Mouse (Mus musculus) thymus, postnatal 4 days (tissue): Measurements from ENCODE around the gene Gng3.

Experiments used
- DNase-seq: peaks from one replicate; pipeline ENCODE4 v3.0.0; 2021

Gene Gng3

DNA sequence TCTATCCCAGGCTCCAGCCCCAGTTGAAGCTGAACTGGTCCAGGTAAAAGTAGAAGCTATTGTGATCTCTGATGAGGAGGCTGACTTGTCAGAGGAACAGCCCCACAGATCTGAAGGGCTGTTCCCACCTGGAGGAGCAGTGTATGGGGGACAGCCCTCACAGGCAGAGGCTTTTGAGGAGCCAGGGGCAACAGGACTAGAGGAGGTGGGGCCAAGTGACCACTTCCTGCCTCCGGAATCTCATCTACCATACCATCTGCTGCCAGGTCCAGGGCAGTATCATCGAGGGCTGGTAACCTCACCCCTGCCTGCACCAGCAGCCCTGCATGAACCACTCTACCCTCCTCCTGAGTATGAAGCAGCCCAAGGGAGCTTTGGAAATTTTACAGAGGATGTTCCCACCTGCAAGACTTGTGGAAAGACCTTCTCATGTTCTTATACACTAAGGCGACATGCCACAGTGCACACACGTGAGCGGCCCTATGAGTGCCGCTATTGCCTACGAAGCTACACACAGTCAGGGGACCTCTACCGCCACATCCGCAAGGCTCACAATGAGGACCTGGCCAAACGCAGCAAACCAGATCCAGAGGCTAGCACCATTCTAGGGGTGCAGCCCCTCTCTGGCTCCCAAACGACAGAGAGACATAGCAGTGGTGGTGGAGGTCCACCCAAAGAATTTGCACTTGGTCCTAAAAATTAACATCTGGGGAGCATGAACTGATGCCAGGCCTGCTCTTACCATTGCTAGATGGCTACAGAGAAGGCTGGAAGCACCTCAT lies 34.9 kb downstream of the Gng3 start:
- no peak for DNase-seq

DNA sequence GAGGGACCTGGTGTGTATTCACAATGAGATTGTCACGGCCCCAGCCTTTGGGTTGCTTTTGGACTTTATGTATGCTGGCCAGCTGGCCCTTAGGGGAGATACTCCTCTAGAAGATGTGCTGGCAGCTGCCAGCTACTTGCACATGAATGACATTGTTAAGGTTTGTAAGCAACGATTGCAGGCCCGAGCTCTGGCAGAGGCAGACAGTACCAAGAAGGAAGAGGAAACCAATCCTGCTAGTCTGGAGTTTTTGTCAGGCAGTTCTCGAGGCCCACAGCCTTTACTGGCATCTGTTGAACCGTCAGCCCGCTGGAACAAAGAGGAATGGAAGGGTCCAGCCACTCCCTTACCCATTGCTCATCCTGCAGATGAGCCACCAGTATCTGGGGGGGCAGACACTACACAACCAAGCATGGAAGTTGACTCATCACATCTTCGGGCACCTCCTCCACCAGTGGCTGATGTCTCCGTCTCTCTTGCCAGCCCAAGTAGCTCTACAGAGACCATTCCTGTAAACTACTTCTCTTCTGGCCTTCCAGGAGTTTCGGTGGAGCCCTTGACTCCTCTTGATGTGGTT lies 35.7 kb downstream of the Gng3 start:
- no peak for DNase-seq

DNA sequence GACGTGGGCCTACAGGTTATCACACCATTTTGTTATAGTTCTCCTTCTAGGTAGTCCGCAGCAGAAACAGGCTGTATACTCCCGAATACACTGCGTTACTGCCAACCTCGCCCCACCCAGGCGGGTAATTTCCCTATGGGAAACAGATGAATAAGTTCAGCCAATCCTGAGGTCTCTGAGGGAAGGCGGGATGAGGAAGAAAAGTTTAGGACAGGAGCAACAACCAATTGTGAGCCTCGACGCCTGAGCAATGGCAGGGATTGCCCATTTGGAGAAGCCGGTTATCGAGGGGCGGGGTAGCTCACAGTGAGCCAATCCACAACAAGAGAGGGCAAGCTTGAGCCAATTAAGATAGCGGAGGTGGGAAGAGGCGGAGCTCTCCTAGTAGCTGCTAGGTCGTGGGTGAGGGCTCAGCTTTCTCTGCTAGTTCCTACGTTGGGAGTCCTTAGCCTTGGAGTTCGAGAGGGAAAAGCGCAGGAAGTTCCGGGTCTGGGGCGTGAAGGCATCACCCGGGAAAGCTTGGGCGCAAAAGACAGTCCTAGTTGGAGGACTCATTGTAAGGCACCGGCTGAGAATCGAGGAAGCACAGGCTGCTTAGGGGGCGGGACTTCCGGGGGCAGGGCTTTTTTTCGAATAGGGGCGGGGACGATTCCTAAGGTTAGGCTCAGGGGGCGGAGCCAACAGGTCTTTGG lies 36.7 kb downstream of the Gng3 start, which contains the start of gene Zbtb3:
Gene Zbtb3, plus strand, starts transcription at position 426 of the 692 bp plus-strand sequence.
- peak; percentile 88 for DNase-seq

DNA sequence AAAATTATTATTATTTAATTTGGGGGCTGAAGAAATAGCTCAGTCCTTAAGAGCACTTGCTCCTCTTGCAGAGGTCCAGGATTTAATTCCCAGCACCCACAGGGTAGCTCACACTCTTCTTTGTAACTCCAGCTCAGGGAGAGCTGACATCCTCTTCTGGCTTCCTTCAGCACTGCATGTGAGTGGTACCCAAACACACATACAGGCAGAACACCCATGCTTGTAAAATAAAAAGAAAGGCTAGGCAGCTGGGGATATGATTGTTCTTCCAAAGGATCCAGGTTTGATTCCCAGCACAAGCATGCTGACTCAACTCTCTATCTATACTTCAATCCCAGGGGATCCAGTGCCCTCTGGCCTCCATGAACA lies 40.1 kb downstream of the Gng3 start:
- DNase-seq: no peak

DNA sequence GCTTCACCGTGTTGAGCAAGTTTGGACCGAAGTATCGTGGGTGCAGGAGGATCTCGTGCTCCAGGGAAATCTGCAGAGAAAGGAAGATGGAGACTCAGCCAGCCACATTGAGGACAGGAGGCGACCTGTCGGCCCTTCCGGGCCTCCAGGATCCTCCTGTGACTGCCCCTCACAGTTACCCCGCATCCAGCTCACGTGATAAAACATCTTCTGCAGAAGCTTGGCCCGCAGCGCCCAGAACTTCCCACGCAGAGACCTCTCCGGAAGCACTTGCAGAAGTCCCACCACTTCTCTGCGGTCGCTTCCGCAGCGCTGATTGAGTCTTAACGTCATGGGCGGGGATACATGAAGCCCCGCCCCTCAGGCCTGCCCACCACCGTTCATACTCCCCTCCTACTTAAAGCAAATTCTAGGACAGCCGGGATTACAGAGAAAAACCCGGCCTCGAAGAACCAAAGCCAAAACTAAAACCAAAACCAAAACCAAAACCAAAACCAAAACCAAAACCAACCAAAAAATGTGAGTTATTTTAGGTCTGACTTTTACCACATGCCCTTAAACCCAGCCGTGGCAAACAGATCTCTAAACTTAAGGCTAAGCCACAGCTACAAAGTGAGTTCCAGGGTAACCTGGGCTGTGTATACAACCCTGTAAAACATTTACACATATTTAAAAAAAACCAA lies 40.6 kb downstream of the Gng3 start, which contains the start of gene Polr2g:
Gene Polr2g, minus strand, starts transcription at position 314 of the 683 bp plus-strand sequence.
- DNase-seq: peak; percentile 90

DNA sequence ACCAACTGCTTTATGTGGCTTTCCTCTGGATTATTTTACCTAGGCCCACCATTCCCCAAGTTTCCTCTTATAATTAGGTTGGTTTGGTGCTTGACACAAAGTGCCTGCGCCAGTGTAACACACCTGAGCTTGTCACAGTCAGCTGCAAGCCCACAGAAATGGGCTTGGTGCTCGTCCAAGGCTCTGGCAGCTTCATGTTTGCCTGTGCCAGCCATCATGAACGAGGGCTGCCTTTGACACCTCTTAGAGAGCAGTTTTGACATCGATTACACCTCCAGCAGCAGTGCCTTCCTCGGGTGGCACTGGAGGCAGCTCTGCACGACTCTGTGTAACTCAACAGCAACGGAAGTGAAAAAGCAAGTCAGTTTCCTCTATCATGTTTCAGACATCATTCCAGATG lies 48.8 kb downstream of the Gng3 start:
- DNase-seq: no peak

DNA sequence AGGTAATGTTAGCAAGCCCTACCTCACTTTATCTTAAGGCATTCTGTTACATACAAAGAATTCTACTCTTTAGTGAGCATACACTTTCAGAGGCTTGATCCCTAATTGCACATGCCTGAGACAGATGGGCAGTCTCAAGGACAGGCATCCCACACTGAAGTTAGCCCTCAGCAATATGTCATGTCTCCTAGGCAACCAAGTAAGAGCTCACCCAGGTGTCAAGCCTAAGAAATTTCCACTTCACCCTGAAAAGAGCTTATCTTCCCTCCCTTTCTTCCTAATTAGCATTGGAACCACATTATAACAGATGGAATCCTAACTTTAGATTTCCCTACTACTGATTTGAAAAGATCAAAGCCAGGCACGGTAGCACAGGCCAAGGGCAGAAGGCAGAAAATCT lies 49.8 kb downstream of the Gng3 start:
- no peak for DNase-seq

DNA sequence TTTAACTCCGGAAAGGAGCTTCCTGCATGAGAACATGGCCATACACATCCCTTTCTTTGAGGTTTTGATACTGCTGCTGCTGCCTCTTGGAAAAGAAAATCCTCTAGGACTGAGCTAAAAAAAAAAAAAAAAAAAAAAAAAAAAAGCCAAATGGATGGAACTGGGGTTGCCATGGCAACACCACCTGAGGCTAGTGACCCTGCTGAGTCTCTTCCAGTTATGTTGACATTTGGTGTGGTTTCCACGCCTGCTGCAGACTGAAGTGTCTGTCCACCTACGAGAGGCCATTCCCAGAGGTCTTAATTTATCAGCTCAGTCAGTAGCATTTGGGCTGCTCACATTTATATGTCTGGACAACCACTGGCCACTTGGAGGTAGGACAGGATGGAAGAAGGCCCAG lies 50.5 kb downstream of the Gng3 start:
- no peak for DNase-seq
